Mouse (Mus musculus) midbrain, postnatal 0 days (tissue): ENCODE data around the gene Mark1. TPM values are rescaled to one million over a fixed set of nuclear protein-coding genes. Genes with fewer than 3 reads are reported as not detected.

Experiments used
- ATAC-seq: fragments of 200-750 bp; cut with Nextera tagmentation; 2 replicates; pipeline ENCODE4 v1.8.0; 2017; ENCODE audit warnings: moderate number of reproducible peaks, mild to moderate bottlenecking, moderate TSS enrichment, moderate library complexity; ENCODE audit not compliant: low FRiP score
- DNase-seq: peaks from one replicate; pipeline ENCODE4 v3.0.0-alpha.2; 2015; ENCODE audit warnings: low spot score
- H3K27ac ChIP-seq: fragments of 300-500 bp; sonication (generic); 2 replicates; pipeline ENCODE4 v1.5.1; 2014; ENCODE audit warnings: low read depth, mild to moderate bottlenecking, low read length, mixed read lengths
- H3K27me3 ChIP-seq: fragments of 300-500 bp; sonication (generic); 2 replicates; pipeline ENCODE4 v1.6.1; 2014; ENCODE audit warnings: low read length, control low read depth, mixed read lengths; ENCODE audit not compliant: insufficient read depth
- H3K36me3 ChIP-seq: fragments of 300-500 bp; sonication (generic); 2 replicates; pipeline ENCODE4 v1.6.1; 2014; ENCODE audit warnings: low read length, control low read depth, mixed read lengths; ENCODE audit not compliant: insufficient read depth
- H3K4me1 ChIP-seq: fragments of 300-500 bp; sonication (generic); 2 replicates; pipeline ENCODE4 v1.6.1; 2014; ENCODE audit warnings: mild to moderate bottlenecking, control low read depth, antibody characterized with exemption, low read length, mixed read lengths; ENCODE audit not compliant: insufficient read depth
- H3K4me2 ChIP-seq: fragments of 300-500 bp; sonication (generic); 2 replicates; pipeline ENCODE4 v1.6.1; 2014; ENCODE audit warnings: low read depth, mild to moderate bottlenecking, low read length, mixed read lengths; ENCODE audit not compliant: poor library complexity, severe bottlenecking
- H3K4me3 ChIP-seq: fragments of 300-500 bp; sonication (generic); 2 replicates; pipeline ENCODE4 v1.5.1; 2014; ENCODE audit warnings: low read depth, mild to moderate bottlenecking, low read length, moderate library complexity
- H3K9ac ChIP-seq: fragments of 300-500 bp; sonication (generic); replicated peaks from 2 replicates; pipeline ENCODE4 v1.6.1; 2014; ENCODE audit warnings: mild to moderate bottlenecking, low read length, moderate library complexity, mixed read lengths; ENCODE audit not compliant: poor library complexity, severe bottlenecking
- H3K9me3 ChIP-seq: fragments of 300-500 bp; sonication (generic); 2 replicates; pipeline ENCODE4 v1.6.1; 2016; ENCODE audit warnings: low read length, control low read depth
- CTCF ChIP-seq: IDR thresholded peaks from 2 replicates; pipeline ENCODE4 v1.5.1; 2016; ENCODE audit warnings: antibody characterized with exemption, mild to moderate bottlenecking
- WGBS: fragments of 180-500 bp; shearing (Covaris S2); extraction: QIAGEN DNeasy Blood & Tissue Kit; methylation state at CpG from one replicate; pipeline ENCODE4 v1.1.7; 2014; 5-methylcytosine and 5-hydroxymethylcytosine counted together
- polyA plus RNA-seq: library from polyadenylated mRNA; unstranded; fragments of >200 nt; fragmentation: Nextera tagmentation; extraction: Ambion mirVana; gene quantifications from 2 replicates; pipeline ENCODE4 v1.2.1, GENCODE M21; 2015
- total RNA-seq: library from RNA; depleted of rRNA; stranded (reverse); fragments of >200 nt; gene quantifications from 2 replicates; pipeline ENCODE4 v1.2.3, GENCODE M21; 2014; rRNA removed

Mark1 gene
- total and polyA plus RNA-seq, 2 experiments from 2014 or later = 13.0 to 69.1 TPM

DNA sequence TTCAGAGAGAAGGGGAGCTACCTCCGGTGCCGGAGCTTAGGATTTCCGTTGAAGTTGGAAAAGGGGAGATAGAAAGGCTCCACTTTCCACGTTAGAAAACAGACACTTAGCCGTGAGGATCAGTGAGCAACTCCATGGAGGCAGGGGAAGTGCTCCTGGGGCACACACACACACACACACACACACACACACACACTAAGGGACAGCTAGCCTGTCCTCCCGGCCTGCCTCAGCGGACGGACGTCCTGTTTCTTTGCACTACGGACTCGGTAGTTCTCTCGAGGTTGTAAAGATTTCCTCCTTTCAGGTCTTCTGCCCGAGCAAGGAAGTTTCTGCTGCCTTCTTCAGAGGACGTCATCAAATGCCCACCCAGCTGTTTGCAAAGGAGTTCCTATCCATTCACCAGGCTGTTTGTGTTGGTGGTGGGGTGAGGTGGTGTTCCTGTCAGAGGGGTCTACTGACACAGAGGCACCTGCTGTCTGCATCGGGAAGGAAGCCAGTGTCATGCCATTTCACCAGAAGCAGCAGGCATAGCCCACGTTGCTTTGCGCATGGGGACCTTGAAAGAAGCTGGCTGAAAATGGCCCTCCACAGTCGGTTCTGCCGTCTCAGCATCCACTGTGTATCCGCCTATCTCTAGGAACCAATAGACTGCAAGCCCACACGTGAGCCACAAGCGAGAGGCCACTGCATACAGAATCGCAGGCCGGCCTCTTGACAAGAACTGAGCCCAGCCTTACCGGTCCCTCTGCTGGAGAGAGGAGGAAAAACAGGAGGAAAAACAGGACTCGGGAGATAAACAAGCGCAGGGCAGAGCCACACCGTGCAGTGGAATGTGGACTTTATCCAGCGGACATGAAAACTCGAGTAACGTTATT lies 147.4 kb downstream of the Mark1 start:
- Histone ChIP-seq H3K27ac (no peak overlapping the region; the same call in 1 of the 2 replicates), H3K4me2 (peak overlapping the region; percentile 46), H3K36me3 (no peaks in the 10 kb centered on the region), H3K4me1 (no peaks in the 10 kb centered on the region), H3K4me3 (peak overlapping the region; percentile 20; the same call in 1 of the 2 replicates), H3K9ac (no peak overlapping the region), H3K27me3 (no peaks in the 10 kb centered on the region), H3K9me3 (no peaks in the 10 kb centered on the region)
- DNase-seq = peak; percentile 93
- WGBS = 19% methylated on average over 31 of the region's 31 CpGs
- TF ChIP-seq CTCF = peak; percentile 91
- peak; percentile 91 for ATAC-seq

DNA sequence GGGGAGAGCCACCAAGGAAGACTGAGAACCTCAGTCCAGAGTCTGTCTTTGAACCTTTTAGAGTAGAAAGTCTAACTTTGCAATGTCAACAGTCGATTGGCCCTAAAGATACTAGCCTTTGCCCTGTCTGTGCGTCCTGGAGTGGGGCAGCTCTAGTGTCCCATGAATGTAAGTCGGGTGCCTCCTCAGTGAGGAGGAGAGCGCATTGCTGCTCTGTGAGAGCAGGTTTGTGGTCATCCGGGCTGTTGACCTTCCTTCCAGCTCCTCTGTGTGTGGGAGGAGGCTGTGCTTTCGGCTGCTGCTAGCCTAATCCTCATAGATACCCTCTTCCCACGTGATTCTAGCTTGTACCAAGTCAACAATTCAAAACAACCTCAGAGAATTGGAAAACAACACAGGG lies 148.2 kb downstream of the Mark1 start:
- Histone ChIP-seq H3K27me3 (no peaks in the 10 kb centered on the region), H3K36me3 (no peaks in the 10 kb centered on the region), H3K9ac (no peak overlapping the region), H3K4me1 (0 out of 2 replicates have a peak, but pooled peaks cover 5% of the 10 kb centered on the region), H3K4me2 (peak overlapping the region; percentile 46; the same call in 1 of the 2 replicates), H3K9me3 (no peaks in the 10 kb centered on the region), H3K27ac (no peak overlapping the region), H3K4me3 (no peak overlapping the region)
- WGBS = 51% methylated on average over 7 of the region's 7 CpGs
- DNase-seq (no peak), ATAC-seq (no peak)
- no peak for TF ChIP-seq CTCF

DNA sequence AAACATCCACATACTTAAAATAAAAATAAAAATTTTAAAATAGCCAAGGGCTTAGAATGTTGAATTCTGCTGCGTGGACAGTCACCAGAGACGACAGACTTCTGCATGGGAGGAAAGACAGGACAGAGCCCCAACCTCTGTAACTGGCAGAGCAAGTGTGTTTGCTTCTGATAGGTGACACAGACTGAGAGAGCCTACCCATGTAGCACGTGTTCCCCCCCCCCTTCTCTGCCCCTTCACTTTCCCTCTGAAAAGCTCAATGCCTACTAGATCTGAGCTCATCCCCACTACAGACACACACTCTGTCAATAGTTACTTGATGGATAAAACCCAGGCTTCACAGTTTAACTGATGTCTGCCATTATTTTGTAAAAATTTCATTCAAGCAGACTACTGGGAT lies 152.4 kb downstream of the Mark1 start:
- no peak overlapping the region for H3K27ac ChIP-seq
- WGBS = 56% methylated on average over 3 of the region's 3 CpGs
- ATAC-seq = no peak
- H3K9me3 ChIP-seq = no peaks in the 10 kb centered on the region
- no peaks in the 10 kb centered on the region for H3K27me3 ChIP-seq
- H3K4me3 ChIP-seq = no peak overlapping the region
- 0 out of 2 replicates have a peak, but pooled peaks cover 12% of the 10 kb centered on the region for H3K4me1 ChIP-seq
- DNase-seq = no peak
- no peak for TF ChIP-seq CTCF
- H3K9ac ChIP-seq = no peak overlapping the region
- H3K4me2 ChIP-seq = peak overlapping the region; percentile 92; the same call in 1 of the 2 replicates
- no peaks in the 10 kb centered on the region for H3K36me3 ChIP-seq

Other genes with a start within 250 kb of the Mark1 start
- 0.55 TPM in 1 of 2 replicates, not detected in the other for gene Marc1, start 188.3 kb downstream of the Mark1 start, total RNA-seq
- gene Marc1, start 188.3 kb downstream of the Mark1 start, polyA plus RNA-seq = 0.21 and 0.25 TPM in 2 replicates
- 46.3 and 56.1 TPM in 2 replicates for gene Marc2, start 153.1 kb downstream of the Mark1 start, total RNA-seq
- 121 and 124 TPM in 2 replicates for gene Marc2, start 153.1 kb downstream of the Mark1 start, polyA plus RNA-seq
- gene C130074G19Rik, start 116.4 kb downstream of the Mark1 start, total RNA-seq = 6.6 and 7.1 TPM in 2 replicates
- gene C130074G19Rik, start 116.4 kb downstream of the Mark1 start, polyA plus RNA-seq = 0.55 and 0.85 TPM in 2 replicates
- 29.8 and 32.0 TPM in 2 replicates for gene Rab3gap2, start 204.5 kb upstream of the Mark1 start, total RNA-seq
- gene Rab3gap2, start 204.5 kb upstream of the Mark1 start, polyA plus RNA-seq = 19.3 and 20.2 TPM in 2 replicates